Mouse (Mus musculus) midbrain, embryonic 16.5 days (tissue): ENCODE measurements at regions not wholly inside any gene's neighbourhood (a gene's known extent, or its start where the extent isn't known, plus 50 kb on each side); places are given as distances from the start of the nearest gene placed in this dataset.
"Not testable (repeated sequence)": the region's sequence is repeated elsewhere in the genome, so short reads cannot be mapped to it uniquely, and the experiment has no call there.

Source experiments
- ATAC-seq: fragments of 200-750 bp; cut with Nextera tagmentation; 2 replicates; pipeline ENCODE4 v1.8.0; 2017; ENCODE audit warnings: moderate TSS enrichment
- H3K27ac ChIP-seq: fragments of 300-500 bp; sonication (generic); 2 replicates; pipeline ENCODE4 v1.5.1; 2014; ENCODE audit warnings: mild to moderate bottlenecking, low read length, mixed read lengths
- H3K27me3 ChIP-seq: fragments of 300-500 bp; sonication (generic); 2 replicates; pipeline ENCODE4 v1.6.1; 2014; ENCODE audit warnings: low read depth, low read length, mixed read lengths; ENCODE audit not compliant: control insufficient read depth, insufficient read depth
- H3K36me3 ChIP-seq: fragments of 300-500 bp; sonication (generic); 2 replicates; pipeline ENCODE4 v1.6.1; 2014; ENCODE audit warnings: mild to moderate bottlenecking, low read length, moderate library complexity, mixed read lengths; ENCODE audit not compliant: control insufficient read depth, insufficient read depth
- H3K4me1 ChIP-seq: fragments of 300-500 bp; sonication (generic); 2 replicates; pipeline ENCODE4 v1.6.1; 2014; ENCODE audit warnings: mild to moderate bottlenecking, low read length, mixed read lengths; ENCODE audit not compliant: control insufficient read depth, insufficient read depth
- H3K4me2 ChIP-seq: fragments of 300-500 bp; sonication (generic); 2 replicates; pipeline ENCODE4 v1.6.1; 2014; ENCODE audit warnings: mild to moderate bottlenecking, low read length, mixed read lengths
- H3K4me3 ChIP-seq: fragments of 300-500 bp; sonication (generic); 2 replicates; pipeline ENCODE4 v1.5.1; 2014; ENCODE audit warnings: low read depth, mild to moderate bottlenecking, low read length, moderate library complexity, mixed read lengths
- H3K9ac ChIP-seq: fragments of 300-500 bp; sonication (generic); 2 replicates; pipeline ENCODE4 v1.6.1; 2014; ENCODE audit warnings: low read depth, low read length, mixed read lengths
- H3K9me3 ChIP-seq: fragments of 300-500 bp; sonication (generic); replicated peaks from 2 replicates; pipeline ENCODE4 v1.6.1; 2014; ENCODE audit warnings: mild to moderate bottlenecking, low read length, mixed read lengths; ENCODE audit not compliant: control insufficient read depth, poor library complexity, severe bottlenecking
- WGBS: fragments of 180-500 bp; shearing (Covaris S2); extraction: QIAGEN DNeasy Blood & Tissue Kit; methylation state at CpG from one replicate; pipeline ENCODE4 v1.1.7; 2014; 5-methylcytosine and 5-hydroxymethylcytosine counted together

DNA sequence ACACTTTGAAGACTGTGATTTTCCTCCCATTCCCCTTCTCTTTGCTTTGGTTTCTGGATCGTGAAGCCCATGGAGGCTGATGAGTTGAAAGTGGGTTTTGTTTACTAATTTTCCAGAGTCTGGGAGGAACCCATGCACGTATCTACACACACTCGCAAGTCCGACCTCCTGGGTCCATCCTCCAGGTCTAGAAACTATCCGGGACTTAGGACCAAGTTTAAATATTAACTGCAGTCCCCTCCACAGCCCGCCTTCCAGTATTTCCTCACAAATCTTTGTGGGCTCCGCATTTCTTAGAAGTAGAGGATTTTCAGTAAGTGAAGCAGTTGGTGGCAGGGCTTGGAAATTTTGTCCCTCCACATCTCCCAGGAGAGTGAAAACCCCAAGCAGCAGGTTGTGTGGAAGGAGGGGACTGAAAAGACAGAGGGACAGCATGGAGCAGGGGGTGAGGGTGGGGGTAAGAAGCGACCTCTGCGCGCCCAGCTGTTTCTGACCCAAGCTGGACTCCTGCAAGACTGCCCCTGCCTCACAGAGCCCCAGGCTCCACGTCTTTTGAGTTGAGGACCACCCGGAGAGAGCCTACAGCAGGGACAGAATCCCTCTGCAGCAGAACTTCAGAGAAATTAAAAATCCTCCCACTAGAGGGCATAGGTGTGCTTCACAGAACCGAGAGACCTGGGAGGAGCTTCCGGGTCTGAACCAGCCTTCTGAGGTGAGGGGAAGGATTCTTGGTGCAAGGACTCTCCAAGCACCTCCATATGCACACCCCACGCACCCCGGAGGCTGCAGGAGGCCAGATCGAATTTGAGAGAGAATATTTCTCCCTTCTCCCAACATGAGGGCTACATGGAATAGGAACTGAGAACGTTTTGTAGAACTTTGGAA lies 174.4 kb upstream of the Thpo start:
- not testable (repeated sequence) for H3K4me1 ChIP-seq, H3K27me3 ChIP-seq, H3K27ac ChIP-seq, H3K9me3 ChIP-seq, H3K4me2 ChIP-seq, H3K36me3 ChIP-seq, ATAC-seq, H3K4me3 ChIP-seq, H3K9ac ChIP-seq
- 45% methylated on average over 17 of the region's 18 CpGs for WGBS

DNA sequence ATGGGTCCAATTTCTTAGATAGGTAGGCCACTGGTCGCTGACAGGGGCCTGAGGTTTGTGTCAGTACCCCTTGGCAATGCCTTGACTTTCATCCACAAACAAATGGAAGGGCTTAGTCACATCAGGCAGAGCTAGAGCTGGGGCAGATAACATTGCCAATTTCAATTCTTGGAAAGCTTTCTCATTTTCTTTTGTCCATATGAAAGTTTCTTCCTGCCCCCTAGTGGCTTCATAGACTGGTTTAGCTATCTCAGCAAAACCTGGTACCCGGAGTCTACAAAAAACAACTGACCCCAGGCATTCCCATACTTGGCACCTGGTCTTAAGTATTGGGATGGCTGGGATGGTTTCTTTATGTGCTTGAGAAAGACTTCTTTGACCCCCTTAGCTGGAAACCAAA lies 161.4 kb upstream of the Thpo start:
- Histone ChIP-seq H3K4me3 (no peak overlapping the region), H3K27me3 (no peaks in the 10 kb centered on the region), H3K4me2 (no peak overlapping the region), H3K4me1 (no peaks in the 10 kb centered on the region), H3K9ac (no peak overlapping the region), H3K27ac (no peak overlapping the region), H3K36me3 (no peaks in the 10 kb centered on the region), H3K9me3 (no peaks in the 10 kb centered on the region)
- no peak for ATAC-seq
- WGBS = 68% methylated on average over 2 of the region's 2 CpGs

DNA sequence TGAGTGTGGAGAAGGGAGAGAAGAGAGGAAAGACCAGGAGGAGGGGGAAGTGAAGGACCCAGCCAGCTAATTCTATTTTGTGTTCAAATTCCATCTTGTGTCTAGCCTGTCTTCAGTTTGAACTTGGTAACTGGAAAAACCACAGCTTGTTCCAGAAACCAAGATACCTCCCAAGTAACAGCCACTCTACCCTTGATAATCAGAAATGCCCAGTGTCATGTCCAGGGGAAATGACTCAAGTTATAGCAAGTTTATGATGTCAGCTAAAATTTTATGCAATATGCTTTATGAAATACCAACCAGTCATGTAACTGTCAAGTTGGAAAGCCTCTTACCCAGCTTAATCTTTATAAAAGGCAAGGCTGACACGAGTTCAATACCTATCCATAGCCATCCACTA lies 137.4 kb upstream of the Thpo start:
- ATAC-seq = no peak
- Histone ChIP-seq H3K27me3 (no peaks in the 10 kb centered on the region), H3K9ac (no peak overlapping the region), H3K27ac (no peak overlapping the region), H3K36me3 (no peaks in the 10 kb centered on the region), H3K9me3 (no peaks in the 10 kb centered on the region), H3K4me3 (no peak overlapping the region), H3K4me1 (no peaks in the 10 kb centered on the region), H3K4me2 (no peak overlapping the region)
- WGBS = 34% methylated on average over 1 of the region's 1 CpGs

DNA sequence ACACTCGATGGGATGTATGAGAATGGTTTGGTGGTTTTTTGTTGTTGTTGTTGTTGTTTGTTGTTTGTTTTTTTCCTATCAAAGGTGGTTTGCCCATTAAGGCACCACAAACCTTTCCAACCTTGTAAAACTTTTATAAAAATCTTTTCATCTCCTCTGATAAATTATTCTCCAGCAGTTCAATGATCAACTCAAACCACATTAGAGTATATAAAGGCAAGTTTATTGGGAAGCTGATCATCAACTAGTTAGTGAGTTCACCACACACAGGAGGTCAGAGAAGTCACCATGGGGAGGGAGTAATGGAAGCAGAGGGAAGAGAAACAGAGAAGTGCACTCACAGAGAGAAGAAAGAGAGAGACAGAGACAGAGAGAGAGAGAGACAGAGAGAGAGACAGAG lies 132.5 kb upstream of the Thpo start:
- Histone ChIP-seq H3K27ac (no peak overlapping the region), H3K27me3 (no peaks in the 10 kb centered on the region), H3K9me3 (no peaks in the 10 kb centered on the region), H3K4me1 (no peaks in the 10 kb centered on the region), H3K4me2 (no peak overlapping the region), H3K36me3 (no peaks in the 10 kb centered on the region), H3K4me3 (no peak overlapping the region), H3K9ac (no peak overlapping the region)
- 97% methylated on average over 1 of the region's 1 CpGs for WGBS
- ATAC-seq = no peak

DNA sequence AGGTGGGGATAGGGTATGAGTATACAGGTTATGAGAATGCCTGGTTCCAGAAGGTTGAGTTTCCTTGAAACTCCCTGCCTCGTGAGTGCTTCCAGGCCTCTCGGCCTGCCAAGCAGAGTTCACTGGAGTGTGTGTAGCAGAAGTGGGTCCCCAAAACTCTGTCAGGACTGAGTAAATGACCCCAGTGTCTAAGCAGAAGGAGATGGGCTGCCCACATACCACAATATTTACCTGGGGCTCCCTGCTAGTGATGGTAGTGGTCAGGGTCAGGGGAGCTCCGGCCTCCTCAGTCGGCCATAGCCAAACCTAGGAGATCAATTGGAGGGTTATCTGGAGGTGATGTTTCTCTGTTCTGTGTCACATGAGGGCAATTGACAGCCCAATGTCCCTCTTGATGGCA lies 126.9 kb upstream of the Thpo start:
- ATAC-seq = no peak
- Histone ChIP-seq H3K4me3 (no peak overlapping the region), H3K4me2 (no peak overlapping the region), H3K9me3 (no peaks in the 10 kb centered on the region), H3K4me1 (no peaks in the 10 kb centered on the region), H3K36me3 (no peaks in the 10 kb centered on the region), H3K27me3 (no peaks in the 10 kb centered on the region), H3K27ac (no peak overlapping the region), H3K9ac (no peak overlapping the region)
- 95% methylated on average over 4 of the region's 4 CpGs for WGBS

DNA sequence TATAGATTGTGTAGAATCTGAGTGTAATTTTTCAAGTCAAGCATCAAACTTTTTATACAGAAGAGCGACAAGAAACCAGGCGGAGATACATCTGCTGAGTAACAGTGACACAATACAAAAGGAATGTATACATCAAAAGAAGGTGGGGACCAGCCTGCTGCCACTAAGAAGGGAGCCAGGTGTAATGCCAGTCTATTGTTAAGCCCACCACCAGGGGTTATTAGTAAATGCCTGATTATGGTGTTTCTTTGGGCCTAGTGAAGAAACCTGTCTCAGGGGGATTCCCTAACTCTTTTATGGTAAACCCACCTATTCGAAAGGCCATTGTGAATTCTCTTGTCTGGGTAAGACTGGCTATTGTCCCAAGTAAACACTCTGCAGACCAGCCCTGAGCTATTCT lies 126.3 kb upstream of the Thpo start:
- not testable (repeated sequence) for H3K27ac ChIP-seq, H3K36me3 ChIP-seq, H3K9me3 ChIP-seq, H3K9ac ChIP-seq, H3K4me2 ChIP-seq, ATAC-seq, H3K27me3 ChIP-seq, H3K4me1 ChIP-seq, H3K4me3 ChIP-seq
- 86% methylated on average over 3 of the region's 3 CpGs for WGBS

DNA sequence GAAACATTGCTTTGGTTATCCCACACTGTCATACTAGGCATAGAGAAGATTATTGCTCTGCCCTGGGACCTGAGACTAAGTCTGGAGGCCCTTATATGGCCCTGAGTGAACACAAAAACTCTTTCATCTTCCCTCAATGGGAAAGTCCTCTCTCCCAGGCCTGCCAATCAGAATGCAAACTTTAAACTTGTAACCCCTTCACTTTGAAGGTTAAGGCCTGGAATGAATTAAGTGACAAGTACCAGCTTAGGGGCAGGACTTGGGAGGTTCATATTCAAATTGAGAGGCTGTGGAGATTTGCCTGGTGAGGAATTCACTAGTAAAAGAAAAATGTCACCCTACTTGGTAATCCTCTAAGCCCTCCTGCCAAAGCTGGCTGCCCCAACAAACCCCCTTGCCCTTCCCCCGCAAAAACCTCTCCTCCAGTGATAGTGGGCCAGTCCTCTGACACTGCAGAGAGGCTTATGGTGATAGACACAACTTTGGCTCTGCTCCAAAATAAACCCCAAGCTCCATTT lies 120.4 kb upstream of the Thpo start:
- Histone ChIP-seq H3K27me3 (no peaks in the 10 kb centered on the region), H3K4me3 (no peak overlapping the region), H3K4me1 (no peaks in the 10 kb centered on the region), H3K9me3 (no peaks in the 10 kb centered on the region), H3K36me3 (no peaks in the 10 kb centered on the region), H3K4me2 (no peak overlapping the region), H3K27ac (no peak overlapping the region), H3K9ac (no peak overlapping the region)
- no peak for ATAC-seq
- 43% methylated on average over 1 of the region's 1 CpGs for WGBS

DNA sequence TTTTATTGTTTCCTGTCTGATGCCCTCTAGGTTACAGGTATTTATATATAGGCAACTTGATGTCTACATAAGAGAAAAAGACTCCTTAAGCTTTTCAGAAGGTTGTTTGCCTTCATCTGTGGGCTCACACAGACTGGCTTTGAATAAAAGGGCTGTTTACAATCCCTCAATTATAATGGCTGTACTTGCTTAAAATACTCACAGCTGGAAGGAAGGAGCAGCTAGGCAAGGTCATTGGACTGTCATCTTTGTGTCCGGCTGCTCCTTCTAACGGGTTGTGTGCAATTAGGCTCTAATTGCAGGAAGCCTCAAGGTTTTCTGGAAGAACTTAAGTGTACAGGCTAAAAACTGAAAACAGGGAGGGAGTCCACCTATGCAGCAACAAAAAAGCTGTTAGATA lies 103.8 kb upstream of the Thpo start:
- H3K4me1 ChIP-seq = no peaks in the 10 kb centered on the region
- H3K9me3 ChIP-seq = no peaks in the 10 kb centered on the region
- H3K4me3 ChIP-seq = no peak overlapping the region
- WGBS = 34% methylated on average over 2 of the region's 2 CpGs
- no peak for ATAC-seq
- no peak overlapping the region for H3K4me2 ChIP-seq
- no peak overlapping the region for H3K27ac ChIP-seq
- H3K9ac ChIP-seq = no peak overlapping the region
- no peaks in the 10 kb centered on the region for H3K27me3 ChIP-seq
- H3K36me3 ChIP-seq = no peaks in the 10 kb centered on the region

DNA sequence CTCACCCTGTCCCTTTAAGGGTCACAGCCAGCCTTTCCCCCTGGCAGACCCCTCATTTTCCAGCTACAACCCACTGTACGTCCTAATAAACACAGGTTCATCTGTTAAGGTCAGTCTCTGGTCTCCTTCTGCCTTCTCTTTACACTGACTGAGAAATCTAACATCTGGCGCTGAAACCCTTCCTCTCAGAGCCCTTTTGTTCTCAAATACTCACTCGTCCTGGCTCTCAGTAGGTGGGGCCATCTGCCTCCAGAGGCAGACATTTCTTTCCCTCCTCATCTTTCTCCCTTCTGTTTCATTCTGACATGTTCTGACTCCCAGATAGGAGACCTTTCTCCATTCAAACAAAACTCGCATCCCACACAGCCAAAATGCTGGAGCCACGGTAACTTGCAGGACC lies 102.6 kb upstream of the Thpo start:
- Histone ChIP-seq H3K9ac (no peak overlapping the region), H3K36me3 (no peaks in the 10 kb centered on the region), H3K4me2 (no peak overlapping the region), H3K27ac (no peak overlapping the region), H3K27me3 (no peaks in the 10 kb centered on the region), H3K9me3 (no peaks in the 10 kb centered on the region), H3K4me3 (no peak overlapping the region), H3K4me1 (no peaks in the 10 kb centered on the region)
- ATAC-seq = no peak
- 36% methylated on average over 5 of the region's 5 CpGs for WGBS
